Mouse (Mus musculus): ENCODE measurements around the gene Il11ra1. TPM values are rescaled to one million over a fixed set of nuclear protein-coding genes. Genes with fewer than 3 reads are reported as not detected.
A peak's percentile ranks its signal among the peaks of the same experiment; 100 is the strongest.

Il11ra1 gene
- polyA plus RNA-seq, 2 experiments, result 247 to 384 TPM

DNA sequence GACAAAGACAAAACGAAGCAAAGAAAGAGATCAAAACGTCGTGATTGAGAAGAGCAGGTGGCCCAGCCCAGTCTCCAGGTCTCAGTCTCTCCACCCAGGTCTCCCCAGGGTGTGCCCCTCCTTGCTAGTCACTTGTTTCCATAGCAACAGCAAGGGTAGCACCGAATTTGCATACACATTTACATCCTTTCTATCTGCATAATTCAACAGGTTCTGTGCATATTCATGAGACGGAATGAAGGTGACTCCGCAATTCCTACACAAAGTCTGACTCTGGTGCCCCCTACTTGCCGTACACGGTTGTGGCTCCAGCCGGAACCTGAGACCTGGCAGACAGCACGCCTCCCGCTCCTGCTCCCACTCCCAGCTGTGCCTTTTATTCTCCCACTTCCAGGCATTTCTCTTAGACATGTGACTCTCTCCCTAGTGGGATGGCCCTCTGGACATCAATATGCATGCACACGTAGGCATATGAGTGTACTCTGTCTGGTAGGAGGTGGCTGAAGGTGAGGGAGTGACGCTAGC lies 7.3 kb downstream of the Il11ra1 start:
- Histone ChIP-seq H3K27me3 (ENCODE audit: control insufficient read depth, insufficient read depth, low read length) (0 out of 2 replicates have a peak, but pooled peaks cover 18% of the 10 kb centered on the region), H3K4me1 (ENCODE audit: control insufficient read depth, insufficient read depth, low read length) (peaks cover 17% of the 10 kb centered on the region), H3K9ac (ENCODE audit: low read depth, low read length, severe bottlenecking) (no peak overlapping the region), H3K4me3 (replicated peaks; ENCODE audit: low read length) (no peak overlapping the region), H3K27ac (replicated peaks; ENCODE audit: low read depth, low read length) (no peak overlapping the region), H3K4me2 (replicated peaks; ENCODE audit: low read depth, low read length, severe bottlenecking) (no peak overlapping the region), H3K9me3 (ENCODE audit: control insufficient read depth, low read length) (no peaks in the 10 kb centered on the region), H3K36me3 (ENCODE audit: control insufficient read depth, insufficient read depth, low read length) (peaks cover 9% of the 10 kb centered on the region)
- peak; percentile 73 for DNase-seq (ENCODE audit: low spot score)
- ATAC-seq (ENCODE audit: low FRiP score, low read depth), result peak; percentile 60; the same call in 1 of the 2 replicates
- no peak for TF ChIP-seq POLR2A (IDR thresholded peaks at IDR 0.05; ENCODE audit: borderline replicate concordance, extremely low read depth, insufficient read depth, insufficient read length)
- WGBS, result 2% methylated on average over 13 of the region's 13 CpGs

GRCm38 (mm10) chr4:41708192-41708745 lies 8.5 kb downstream of the Il11ra1 start:
- peaks cover 13% of the 10 kb centered on the region for H3K36me3 ChIP-seq (ENCODE audit: control insufficient read depth, insufficient read depth, low read length)
- 38% methylated on average over 8 of the region's 8 CpGs for whole genome bisulfite sequencing
- H3K9me3 ChIP-seq (ENCODE audit: control insufficient read depth, low read length), result no peaks in the 10 kb centered on the region
- TF ChIP-seq POLR2A (IDR thresholded peaks at IDR 0.05; ENCODE audit: borderline replicate concordance, extremely low read depth, insufficient read depth, insufficient read length), result no peak
- peaks cover 23% of the 10 kb centered on the region for H3K4me1 ChIP-seq (ENCODE audit: control insufficient read depth, insufficient read depth, low read length)
- peak; percentile 75 for DNase-seq (ENCODE audit: low spot score)
- peak; percentile 46; the same call in 1 of the 2 replicates for ATAC-seq (ENCODE audit: low FRiP score, low read depth)
- H3K4me2 ChIP-seq (replicated peaks; ENCODE audit: low read depth, low read length, severe bottlenecking), result no peak overlapping the region
- 0 out of 2 replicates have a peak, but pooled peaks cover 18% of the 10 kb centered on the region for H3K27me3 ChIP-seq (ENCODE audit: control insufficient read depth, insufficient read depth, low read length)
- H3K27ac ChIP-seq (replicated peaks; ENCODE audit: low read depth, low read length), result no peak overlapping the region
- H3K4me3 ChIP-seq (replicated peaks; ENCODE audit: low read length), result no peak overlapping the region
- H3K9ac ChIP-seq (ENCODE audit: low read depth, low read length, severe bottlenecking), result no peak overlapping the region

DNA sequence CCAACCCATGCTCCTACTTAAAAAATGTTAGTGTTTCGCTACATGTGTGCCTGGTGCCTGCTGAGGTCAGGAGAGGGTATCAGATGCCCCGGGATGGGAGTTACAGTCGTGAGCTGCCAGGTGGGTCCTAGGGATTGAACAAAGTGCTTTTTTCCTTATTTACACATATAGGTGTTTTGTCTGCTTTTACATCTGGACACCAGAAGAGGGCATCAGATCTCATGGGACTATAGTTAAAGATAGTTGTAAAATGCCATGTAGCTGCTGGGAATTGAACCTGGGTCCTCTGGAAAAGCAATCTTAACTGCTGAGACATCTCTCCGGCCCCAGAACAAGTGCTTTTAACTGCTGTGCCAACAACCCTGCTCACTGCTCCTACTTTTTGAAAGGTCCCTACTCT lies 10.4 kb downstream of the Il11ra1 start:
- H3K27ac ChIP-seq (replicated peaks; ENCODE audit: low read depth, low read length), result no peak overlapping the region
- no peak overlapping the region for H3K9ac ChIP-seq (ENCODE audit: low read depth, low read length, severe bottlenecking)
- peaks cover 27% of the 10 kb centered on the region for H3K4me1 ChIP-seq (ENCODE audit: control insufficient read depth, insufficient read depth, low read length)
- H3K27me3 ChIP-seq (ENCODE audit: control insufficient read depth, insufficient read depth, low read length), result 0 out of 2 replicates have a peak, but pooled peaks cover 10% of the 10 kb centered on the region
- peaks cover 13% of the 10 kb centered on the region for H3K36me3 ChIP-seq (ENCODE audit: control insufficient read depth, insufficient read depth, low read length)
- no peaks in the 10 kb centered on the region for H3K9me3 ChIP-seq (ENCODE audit: control insufficient read depth, low read length)
- WGBS, result 66% methylated on average over 4 of the region's 4 CpGs
- no peak overlapping the region for H3K4me2 ChIP-seq (replicated peaks; ENCODE audit: low read depth, low read length, severe bottlenecking)
- no peak overlapping the region for H3K4me3 ChIP-seq (replicated peaks; ENCODE audit: low read length)
- no peak for TF ChIP-seq POLR2A (IDR thresholded peaks at IDR 0.05; ENCODE audit: borderline replicate concordance, extremely low read depth, insufficient read depth, insufficient read length)
- no peak for ATAC-seq (ENCODE audit: low FRiP score, low read depth)
- DNase-seq (ENCODE audit: low spot score), result no peak

DNA sequence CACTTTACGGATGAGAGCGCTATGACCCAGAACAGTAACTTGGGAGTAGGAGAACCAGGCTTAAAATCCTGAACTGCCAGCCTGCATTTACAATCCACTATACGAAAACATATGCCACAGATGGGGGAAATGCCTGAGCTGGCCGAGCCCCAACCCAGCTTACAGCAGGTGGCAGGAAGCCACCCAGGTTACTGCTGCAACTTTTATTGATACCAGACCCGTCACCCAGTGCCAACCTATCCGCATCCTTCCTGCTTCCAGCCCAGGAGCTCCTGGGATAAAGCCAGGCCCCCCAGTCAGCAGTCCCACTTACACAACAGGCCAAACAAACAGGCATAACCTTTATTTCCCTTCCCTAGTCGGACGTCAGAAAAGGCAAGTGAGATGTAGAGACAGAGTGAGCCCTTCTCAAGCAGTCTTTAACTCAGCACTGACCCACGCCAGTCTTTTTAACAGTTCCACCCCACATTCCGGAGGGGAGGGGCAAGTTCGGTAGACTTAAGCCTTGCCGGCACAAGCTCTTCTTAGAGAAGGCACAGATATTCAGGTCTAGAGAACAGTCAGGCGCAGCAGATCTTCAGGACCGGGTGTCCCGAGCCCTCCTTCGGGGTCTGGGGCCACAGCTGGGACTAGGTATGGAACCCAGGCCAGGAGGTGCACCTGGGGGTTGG lies 12.1 kb downstream of the Il11ra1 start:
- Histone ChIP-seq H3K9me3 (ENCODE audit: control insufficient read depth, low read length) (no peaks in the 10 kb centered on the region), H3K9ac (ENCODE audit: low read depth, low read length, severe bottlenecking) (peak overlapping the region; percentile 92), H3K36me3 (ENCODE audit: control insufficient read depth, insufficient read depth, low read length) (peaks cover 19% of the 10 kb centered on the region), H3K4me3 (replicated peaks; ENCODE audit: low read length) (peak overlapping the region; percentile 86), H3K27ac (replicated peaks; ENCODE audit: low read depth, low read length) (0 out of 2 replicates have a peak overlapping the region, but pooled peaks have one; percentile 38), H3K27me3 (ENCODE audit: control insufficient read depth, insufficient read depth, low read length) (0 out of 2 replicates have a peak, but pooled peaks cover 5% of the 10 kb centered on the region), H3K4me1 (ENCODE audit: control insufficient read depth, insufficient read depth, low read length) (peaks cover 23% of the 10 kb centered on the region), H3K4me2 (replicated peaks; ENCODE audit: low read depth, low read length, severe bottlenecking) (peak overlapping the region; percentile 71)
- DNase-seq (ENCODE audit: low spot score) (no peak), ATAC-seq (ENCODE audit: low FRiP score, low read depth) (no peak)
- TF ChIP-seq POLR2A (IDR thresholded peaks at IDR 0.05; ENCODE audit: borderline replicate concordance, extremely low read depth, insufficient read depth, insufficient read length), result no peak
- WGBS, result 56% methylated on average over 16 of the region's 16 CpGs

- Histone ChIP-seq H3K4me1 (ENCODE audit: control insufficient read depth, insufficient read depth, low read length) (peaks cover 29% of the 10 kb centered on the region), H3K27me3 (ENCODE audit: control insufficient read depth, insufficient read depth, low read length) (0 out of 2 replicates have a peak, but pooled peaks cover 5% of the 10 kb centered on the region), H3K4me2 (replicated peaks; ENCODE audit: low read depth, low read length, severe bottlenecking) (peak overlapping the region; percentile 71), H3K9ac (ENCODE audit: low read depth, low read length, severe bottlenecking) (peak overlapping the region; percentile 92), H3K4me3 (replicated peaks; ENCODE audit: low read length) (peak overlapping the region; percentile 86), H3K27ac (replicated peaks; ENCODE audit: low read depth, low read length) (peak overlapping the region; percentile 52; the same call in 1 of the 2 replicates), H3K9me3 (ENCODE audit: control insufficient read depth, low read length) (no peaks in the 10 kb centered on the region), H3K36me3 (ENCODE audit: control insufficient read depth, insufficient read depth, low read length) (peaks cover 19% of the 10 kb centered on the region)
- DNase-seq (ENCODE audit: low spot score) (no peak), ATAC-seq (ENCODE audit: low FRiP score, low read depth) (no peak)
- WGBS, result 39% methylated on average over 31 of the region's 31 CpGs
- no peak for TF ChIP-seq POLR2A (IDR thresholded peaks at IDR 0.05; ENCODE audit: borderline replicate concordance, extremely low read depth, insufficient read depth, insufficient read length)
These were observed 12.8 kb downstream of the Il11ra1 start for GRCm38 (mm10) chr4:41712421-41713196.

Measured in limb, embryonic 14.5 days (tissue).